ENCODE assay signal across 12 mouse cellular contexts in genomic region chr16:92611641-92612149, GRCm38 (mm10).
DNase-seq lines count a peak whose midpoint lies in the region; ATAC-seq and TF ChIP-seq lines count a peak whose summit lies in the region.
"Had no signal": no experiment of that assay in that cellular context is flagged by ENCODE, and none has a peak within 500 bp of the region (broad histone marks: within the 10 kb centered on the region; RNA-seq: fewer than 3 reads in every experiment).

No protein-coding gene starts in this region.

- intact Hi-C loops in heart, adult 2 months (cut with DNase I): no loop called here

- H3K4me1 ChIP-seq in heart, adult 2 months (ENCODE audit: control insufficient read depth, insufficient read depth, low read length): no peaks in the 10 kb centered on the region; the same call in 1 of the 2 replicates
- peaks cover 5% of the 10 kb centered on the region for H3K4me1 ChIP-seq in heart, embryonic 12.5 days (replicated peaks)
- H3K4me1 ChIP-seq in lung, embryonic 16.5 days (replicated peaks; ENCODE audit: control insufficient read depth, insufficient read depth, low read length): peaks cover 25% of the 10 kb centered on the region
- peaks cover 14% of the 10 kb centered on the region for H3K4me1 ChIP-seq in forebrain, embryonic 16.5 days (replicated peaks; ENCODE audit: control insufficient read depth, insufficient read depth, low read length)
- peaks cover 46% of the 10 kb centered on the region for H3K4me1 ChIP-seq in midbrain, embryonic 10.5 days

- peak; percentile 80; the same call in 1 of the 2 replicates for TF ChIP-seq EP300 in heart, adult 2 months (IDR thresholded peaks at IDR 0.05; ENCODE audit: insufficient read depth, low read depth, low read length)

- no peak for TF ChIP-seq POLR2A in heart, adult 2 months (IDR thresholded peaks at IDR 0.05; ENCODE audit: insufficient read depth, low read depth, low read length)
- TF ChIP-seq POLR2A in brain, embryonic 14.5 days (IDR thresholded peaks at IDR 0.05; ENCODE audit: borderline replicate concordance, extremely low read depth, insufficient read depth, insufficient read length, poor library complexity, severe bottlenecking): no peak

- H3K27me3 ChIP-seq in heart, adult 2 months (ENCODE audit: control insufficient read depth, insufficient read depth, low read length): no peaks in the 10 kb centered on the region
- H3K27me3 ChIP-seq in heart, embryonic 12.5 days (replicated peaks): peaks cover 35% of the 10 kb centered on the region
- no peaks in the 10 kb centered on the region for H3K27me3 ChIP-seq in lung, embryonic 16.5 days (ENCODE audit: control insufficient read depth, insufficient read depth, low read depth, low read length)
- H3K27me3 ChIP-seq in forebrain, embryonic 16.5 days (replicated peaks; ENCODE audit: control insufficient read depth, insufficient read depth, low read length): peaks cover 17% of the 10 kb centered on the region
- peaks cover 72% of the 10 kb centered on the region for H3K27me3 ChIP-seq in midbrain, embryonic 10.5 days (ENCODE audit: low read depth, poor library complexity, severe bottlenecking)

- H3K9ac ChIP-seq in heart, adult 2 months (ENCODE audit: low read depth, low read length): no peak overlapping the region
- no peak overlapping the region for H3K9ac ChIP-seq in heart, embryonic 12.5 days
- H3K9ac ChIP-seq in lung, embryonic 16.5 days (ENCODE audit: low read length): no peak overlapping the region
- H3K9ac ChIP-seq in forebrain, embryonic 16.5 days (replicated peaks; ENCODE audit: low read depth, low read length): no peak overlapping the region

- no peak for ATAC-seq in heart, embryonic 12.5 days (ENCODE audit: insufficient number of reproducible peaks, low FRiP score)
- no peak for ATAC-seq in lung, embryonic 16.5 days (ENCODE audit: low read depth)
- ATAC-seq in forebrain, embryonic 16.5 days: no peak
- ATAC-seq: activated CD4-positive, CD25-positive, alpha-beta regulatory T cell, adult 4 months had no signal

- no peaks in the 10 kb centered on the region for H3K79me2 ChIP-seq in heart, adult 2 months (replicated peaks; ENCODE audit: control insufficient read depth, insufficient read depth, low read length)

- H3K36me3 ChIP-seq in heart, adult 2 months (ENCODE audit: control insufficient read depth, insufficient read depth, low read length): no peaks in the 10 kb centered on the region
- H3K36me3 ChIP-seq in heart, embryonic 12.5 days: no peaks in the 10 kb centered on the region
- no peaks in the 10 kb centered on the region for H3K36me3 ChIP-seq in lung, embryonic 16.5 days (ENCODE audit: control insufficient read depth, insufficient read depth, low read length)
- no peaks in the 10 kb centered on the region for H3K36me3 ChIP-seq in forebrain, embryonic 16.5 days (ENCODE audit: control insufficient read depth, insufficient read depth)
- no peaks in the 10 kb centered on the region for H3K36me3 ChIP-seq in midbrain, embryonic 10.5 days
- H3K36me3 ChIP-seq: neural tube, embryonic 13.5 days had no signal

- H3K4me3 ChIP-seq in heart, adult 2 months: no peak overlapping the region
- H3K4me3 ChIP-seq in heart, embryonic 12.5 days: no peak overlapping the region
- no peak overlapping the region for H3K4me3 ChIP-seq in lung, embryonic 16.5 days (ENCODE audit: low read length)
- H3K4me3 ChIP-seq in forebrain, embryonic 16.5 days (replicated peaks; ENCODE audit: low read length): no peak overlapping the region
- H3K4me3 ChIP-seq in midbrain, embryonic 10.5 days: no peak overlapping the region
- H3K4me3 ChIP-seq: neural tube, embryonic 13.5 days had no signal

- H3K9me3 ChIP-seq in heart, embryonic 12.5 days (replicated peaks): no peaks in the 10 kb centered on the region
- H3K9me3 ChIP-seq in lung, embryonic 16.5 days (ENCODE audit: control insufficient read depth, low read length): no peaks in the 10 kb centered on the region
- no peaks in the 10 kb centered on the region for H3K9me3 ChIP-seq in forebrain, embryonic 16.5 days (ENCODE audit: control insufficient read depth, low read length)
- no peaks in the 10 kb centered on the region for H3K9me3 ChIP-seq in midbrain, embryonic 10.5 days (replicated peaks)
- H3K9me3 ChIP-seq: neural tube, embryonic 13.5 days had no signal

- WGBS in heart, adult 2 months: 63% methylated on average over 12 of the region's 12 CpGs
- WGBS in heart, embryonic 12.5 days: 80% methylated on average over 12 of the region's 12 CpGs
- 68% methylated on average over 12 of the region's 12 CpGs for WGBS in lung, embryonic 16.5 days
- 55% methylated on average over 11 of the region's 12 CpGs for WGBS in forebrain, embryonic 16.5 days
- 95% methylated on average over 12 of the region's 12 CpGs for WGBS in midbrain, embryonic 10.5 days

- TF ChIP-seq CTCF in heart, adult 2 months (IDR thresholded peaks at IDR 0.05): no peak
- TF ChIP-seq CTCF in brain, embryonic 14.5 days (IDR thresholded peaks at IDR 0.05; ENCODE audit: borderline replicate concordance, extremely low read depth, insufficient read depth, insufficient read length): no peak

- no peak overlapping the region for H3K4me2 ChIP-seq in heart, embryonic 12.5 days
- no peak overlapping the region for H3K4me2 ChIP-seq in lung, embryonic 16.5 days (ENCODE audit: low read depth, low read length)
- no peak overlapping the region for H3K4me2 ChIP-seq in forebrain, embryonic 16.5 days (ENCODE audit: low read length)
- H3K4me2 ChIP-seq: neural tube, embryonic 13.5 days had no signal

- DNase-seq in heart, adult 2 months: peak in 1 of 2 experiments; percentile 69
- DNase-seq in brain, embryonic 14.5 days (ENCODE audit: low read depth): peak; percentile 56
- DNase-seq in cerebellum, postnatal 14 days: peak; percentile 72 to 73
- DNase-seq in midbrain, embryonic 10.5 days (ENCODE audit: low spot score): no peak
- no peak for DNase-seq in urinary bladder, adult 18-20 months (ENCODE audit: low spot score in 2 of 2)
- DNase-seq: spleen, adult 18-20 months; thymus, postnatal 25 days had no signal

- H3K27ac ChIP-seq in heart, adult 2 months: peak overlapping the region; percentile 51
- no peak overlapping the region for H3K27ac ChIP-seq in heart, embryonic 12.5 days (ENCODE audit: poor library complexity, severe bottlenecking)
- peak overlapping the region; percentile 2; the same call in 1 of the 2 replicates for H3K27ac ChIP-seq in lung, embryonic 16.5 days (ENCODE audit: low read length)
- H3K27ac ChIP-seq in forebrain, embryonic 16.5 days (ENCODE audit: low read length): no peak overlapping the region
- no peak overlapping the region for H3K27ac ChIP-seq in midbrain, embryonic 10.5 days (replicated peaks)
- H3K27ac ChIP-seq: neural tube, embryonic 13.5 days had no signal

Comparison
In these comparisons a context has a peak if more than half of its experiments do, and no peak if none do; other contexts are left out.
1. H3K27ac ChIP-seq: peak in heart, adult 2 months (single experiment) and lung, embryonic 16.5 days (single experiment); none in heart, embryonic 12.5 days (single experiment), forebrain, embryonic 16.5 days (single experiment) and midbrain, embryonic 10.5 days (single experiment).
2. DNase-seq: peak in brain, embryonic 14.5 days (single experiment) and cerebellum, postnatal 14 days (2 of 2); none in midbrain, embryonic 10.5 days (single experiment) and urinary bladder, adult 18-20 months (0 of 2).